Mouse (Mus musculus) small intestine, adult 2 months (tissue): ENCODE data around the gene Zfp324.

ENCODE experiments used
- CTCF ChIP-seq: fragments of 200-500 bp; IDR thresholded peaks from 2 replicates; pipeline ENCODE4 v1.5.1; 2012; ENCODE audit warnings: low read depth, mild to moderate bottlenecking, control low read depth, inconsistent platforms, low read length, moderate library complexity, mixed read lengths; ENCODE audit not compliant: insufficient replicate concordance, insufficient read length; ENCODE audit errors: extremely low read depth
- POLR2A ChIP-seq: fragments of 200-500 bp; IDR thresholded peaks from 2 replicates; pipeline ENCODE4 v1.6.1; 2012; ENCODE audit warnings: low read depth, mild to moderate bottlenecking, control low read depth, inconsistent platforms, low read length, moderate library complexity

DNA sequence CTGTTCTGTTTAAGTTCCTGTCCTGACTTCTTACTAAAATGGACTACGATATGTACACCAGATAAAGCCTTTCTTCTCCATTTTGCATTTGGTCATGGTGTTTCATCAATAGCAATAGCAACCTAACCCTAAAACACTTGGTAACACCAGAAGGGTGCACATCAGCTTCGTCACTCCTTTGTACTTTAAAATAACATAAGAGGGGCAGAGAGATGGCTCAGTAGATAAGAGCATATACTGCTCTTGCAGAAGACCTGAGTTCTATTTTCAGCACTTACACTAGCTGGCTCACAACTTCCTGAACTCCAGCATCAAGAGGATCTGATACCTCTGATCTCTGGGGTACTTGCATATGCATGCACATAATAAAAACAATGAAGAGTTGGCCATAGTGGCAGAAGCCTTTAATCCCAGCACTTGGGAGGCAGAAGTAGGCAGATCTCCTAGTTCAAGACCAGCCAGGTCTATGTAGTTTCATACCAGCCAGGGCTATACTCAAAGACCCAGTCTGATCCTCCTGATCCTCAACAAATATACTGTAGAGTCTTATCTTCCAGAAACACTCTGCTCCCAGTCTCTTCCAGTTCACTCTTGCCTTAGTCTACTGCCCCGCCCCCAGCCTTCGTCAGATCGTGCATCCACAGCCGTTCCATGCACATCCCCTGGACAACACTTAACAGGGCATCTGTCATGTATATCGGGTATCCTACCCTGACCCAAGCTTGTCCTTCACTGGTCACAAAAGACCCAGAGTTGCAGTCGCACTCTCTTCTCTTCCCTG is 22.0 kb downstream of the Zfp324 start:
- TF ChIP-seq CTCF (no peak), POLR2A (no peak)
